Mouse (Mus musculus) thymus, postnatal 10 days (tissue): Measurements from ENCODE around the gene Elmsan1.
"Not testable (repeated sequence)": the region's sequence is repeated elsewhere in the genome, so short reads cannot be mapped to it uniquely, and the experiment has no call there.

ENCODE experiments used
- DNase-seq, 2 experiments: peaks; one replicate each; pipeline ENCODE4 v3.0.0; 2021; ENCODE audit warnings: low spot score in 2 of 2

The Elmsan1 gene

GRCm38 (mm10) chr12:84218289-84219120, at the start of gene Elmsan1:
Gene Elmsan1 (minus strand): TSS chr12:84218881.
- DNase-seq = peak; percentile 79 to 87

DNA sequence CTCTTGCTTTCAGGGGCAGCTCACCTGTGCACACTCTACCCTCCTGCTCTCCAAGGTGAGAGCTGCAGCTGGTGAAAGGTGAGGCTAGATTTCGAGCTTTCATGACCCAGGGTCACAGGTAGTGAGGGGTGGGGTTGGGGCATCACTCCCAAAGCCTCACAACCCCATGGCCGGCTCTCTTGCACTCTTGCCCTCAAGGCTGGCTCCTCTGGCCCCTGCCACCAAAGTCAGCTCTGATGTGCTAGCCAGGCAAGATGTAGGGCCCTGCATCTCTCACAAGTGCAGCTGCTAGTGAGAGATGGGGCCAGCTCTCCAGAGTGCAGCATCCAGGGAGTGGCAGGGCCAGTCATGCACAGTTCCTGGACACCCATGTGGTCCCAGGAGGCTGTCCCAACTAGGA, 48.6 kb upstream of the Elmsan1 start:
- DNase-seq = no peak

GRCm38 (mm10) chr12:84260363-84260762, 41.7 kb upstream of the Elmsan1 start:
- DNase-seq = no peak

DNA sequence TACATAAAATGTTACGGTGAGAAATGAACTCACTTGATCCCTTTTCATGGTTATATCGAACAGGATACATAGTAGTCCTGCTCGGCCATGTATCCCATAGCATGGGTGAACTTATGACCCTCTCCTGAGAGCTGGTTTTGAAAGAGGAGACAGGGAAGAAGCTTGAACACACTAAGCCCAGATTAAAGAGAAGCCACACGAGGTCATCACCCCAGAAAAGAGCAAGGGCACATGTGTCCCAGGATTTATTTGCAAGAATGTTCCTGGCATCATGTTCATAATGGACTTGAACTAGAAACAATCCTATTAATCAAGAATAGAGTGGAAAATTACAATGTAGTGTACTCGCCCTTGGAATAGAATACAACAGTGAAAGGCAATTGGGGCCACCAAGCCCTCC, 36.2 kb upstream of the Elmsan1 start:
- no peak for DNase-seq

GRCm38 (mm10) chr12:84252811-84253210, 34.1 kb upstream of the Elmsan1 start:
- no peak for DNase-seq

GRCm38 (mm10) chr12:84249217-84249616, 30.5 kb upstream of the Elmsan1 start:
- peak; percentile 56 to 75 for DNase-seq

DNA sequence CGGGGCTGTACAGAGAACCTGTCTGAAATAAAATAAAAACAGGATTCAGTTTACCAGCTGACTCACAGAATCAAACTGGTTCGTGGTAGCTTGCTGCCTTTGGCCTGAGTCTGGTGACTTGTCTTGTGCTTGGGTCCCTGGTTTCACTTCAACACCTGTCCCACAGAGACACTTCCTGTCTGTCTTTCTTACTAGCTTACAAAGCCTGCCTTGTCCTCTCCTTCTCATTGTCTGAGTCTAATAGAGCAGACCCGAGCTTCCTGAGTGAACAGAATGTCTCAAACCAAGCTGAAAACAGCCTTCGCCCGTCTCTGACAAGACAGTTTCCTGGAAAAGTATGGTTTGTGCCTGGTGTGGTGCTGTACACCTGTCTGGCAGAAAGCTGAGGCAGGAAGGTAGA, 27.0 kb upstream of the Elmsan1 start:
- DNase-seq = peak in 1 of 2 experiments; percentile 29

DNA sequence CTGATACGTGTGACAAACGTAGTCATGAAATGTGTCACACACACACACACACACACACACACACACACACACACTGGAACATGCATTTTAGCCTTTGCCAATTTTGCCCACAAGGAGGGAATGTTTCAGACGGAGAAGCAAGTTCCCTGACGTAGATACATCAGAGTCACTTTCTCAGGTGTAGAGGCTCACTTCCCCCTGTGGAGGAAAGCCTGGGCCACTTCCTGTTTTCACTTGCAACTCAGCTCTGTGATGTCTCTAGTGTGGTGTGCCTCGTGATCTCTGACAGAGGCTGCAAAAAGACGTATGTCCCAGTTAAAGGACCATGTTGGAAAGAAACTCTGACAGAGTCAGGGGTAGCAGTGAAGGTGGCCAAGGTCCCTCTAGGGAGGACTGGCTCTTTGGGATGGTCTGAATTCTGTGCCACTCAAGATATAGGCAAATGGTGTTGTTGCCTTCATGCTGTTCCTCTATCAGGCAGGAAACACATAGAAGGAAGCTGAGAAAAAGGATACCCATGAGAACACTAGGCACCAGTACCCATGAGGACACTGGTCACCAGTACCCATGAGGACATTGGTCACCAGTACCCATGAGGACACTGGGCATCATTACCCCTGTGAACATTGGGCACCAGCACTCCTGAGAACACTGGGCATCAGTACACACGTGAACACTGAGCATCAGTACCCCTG, 24.5 kb upstream of the Elmsan1 start:
- DNase-seq = peak; percentile 80 to 84

DNA sequence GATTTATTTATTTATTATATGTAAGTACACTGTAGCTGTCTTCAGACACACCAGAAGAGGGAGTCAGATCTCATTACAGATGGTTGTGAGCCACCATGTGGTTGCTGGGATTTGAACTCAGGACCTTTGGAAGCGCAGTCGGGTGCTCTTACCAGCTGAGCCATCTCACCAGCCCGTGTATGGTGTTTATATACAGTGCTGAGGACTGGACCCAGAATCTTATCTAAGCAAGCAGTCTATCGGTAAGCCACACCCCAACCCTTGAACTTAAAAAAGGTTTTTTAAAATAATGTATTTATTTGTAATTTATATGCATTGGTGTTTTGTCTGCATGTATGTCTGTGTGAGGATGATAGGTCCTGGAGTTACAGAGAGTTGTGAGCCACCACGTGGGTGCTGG, 18.4 kb upstream of the Elmsan1 start:
- not testable (repeated sequence) for DNase-seq

- DNase-seq = no peak
Measured at GRCm38 (mm10) chr12:84235981-84236752, 17.5 kb upstream of the Elmsan1 start.

DNA sequence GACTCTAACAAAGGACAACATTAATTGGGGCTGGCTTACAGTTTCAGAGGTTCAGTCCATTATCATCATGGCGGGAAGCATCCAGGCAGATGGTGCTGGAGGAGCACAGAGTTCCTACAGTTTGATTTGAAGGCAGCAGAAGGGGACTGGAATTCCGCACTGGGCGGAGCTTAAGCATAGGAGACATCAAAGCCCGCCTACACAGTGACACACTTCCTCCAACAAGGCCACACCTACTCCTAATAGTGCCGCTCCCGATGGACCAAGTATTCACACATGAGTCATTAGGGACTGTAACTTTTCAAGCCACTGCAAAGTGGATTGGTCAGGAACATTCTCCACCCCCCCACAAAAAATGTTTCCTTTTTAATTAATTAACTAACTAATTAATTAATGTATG, 16.9 kb upstream of the Elmsan1 start:
- no peak for DNase-seq

- DNase-seq = no peak
Measured at GRCm38 (mm10) chr12:84233488-84234100, 14.9 kb upstream of the Elmsan1 start.

- no peak for DNase-seq
Measured at GRCm38 (mm10) chr12:84226117-84226840, 7.6 kb upstream of the Elmsan1 start.

GRCm38 (mm10) chr12:84222405-84222961, 3.8 kb upstream of the Elmsan1 start:
- DNase-seq = peak in 1 of 2 experiments; percentile 36

GRCm38 (mm10) chr12:84220951-84221891, 2.5 kb upstream of the Elmsan1 start:
- DNase-seq = peak; percentile 32 to 44

DNA sequence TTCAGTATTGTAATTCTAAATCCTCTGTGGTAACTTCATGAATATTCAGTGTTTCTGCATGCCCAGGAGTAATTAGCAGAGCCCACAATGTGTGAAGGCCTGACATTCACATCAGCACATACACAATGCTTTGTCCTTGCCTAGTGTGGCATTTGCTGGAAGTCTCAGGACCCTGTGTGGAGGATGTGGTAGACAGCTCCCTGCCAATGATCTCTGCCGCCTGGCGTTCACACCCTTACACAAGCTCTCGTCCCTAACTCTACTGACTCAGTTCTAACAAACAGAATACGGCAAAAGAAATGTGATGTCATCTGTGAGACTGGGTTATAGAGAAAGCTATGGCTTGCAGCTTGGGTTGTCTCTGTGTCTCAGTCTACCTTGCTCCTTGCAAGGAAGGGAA, 1.8 kb upstream of the Elmsan1 start:
- DNase-seq = peak in 1 of 2 experiments; percentile 21

DNA sequence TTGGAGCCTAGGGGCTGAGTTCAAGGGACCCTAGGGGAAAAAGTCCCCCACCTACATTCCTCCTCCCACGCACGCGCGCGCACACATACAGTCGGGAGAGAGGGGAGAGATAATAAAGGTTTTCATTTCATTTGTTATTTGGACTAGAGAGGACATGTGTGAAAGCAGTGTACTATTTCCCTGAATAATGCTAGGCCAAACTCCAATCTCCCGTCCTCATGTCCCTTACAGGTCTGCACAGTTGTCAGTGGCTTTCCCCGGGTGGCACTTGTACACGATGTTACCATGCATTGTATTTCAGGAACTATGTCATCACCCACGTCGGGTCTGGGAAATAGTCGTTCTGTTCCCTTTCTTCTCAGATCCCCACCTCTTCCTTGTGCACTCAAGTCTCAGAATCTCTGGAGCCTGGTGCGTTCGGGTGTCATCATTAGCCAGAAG, 460 bp upstream of the Elmsan1 start:
- no peak for DNase-seq

- DNase-seq = peak; percentile 22 to 27
Measured at GRCm38 (mm10) chr12:84217508-84218131, 1.1 kb downstream of the Elmsan1 start.

DNA sequence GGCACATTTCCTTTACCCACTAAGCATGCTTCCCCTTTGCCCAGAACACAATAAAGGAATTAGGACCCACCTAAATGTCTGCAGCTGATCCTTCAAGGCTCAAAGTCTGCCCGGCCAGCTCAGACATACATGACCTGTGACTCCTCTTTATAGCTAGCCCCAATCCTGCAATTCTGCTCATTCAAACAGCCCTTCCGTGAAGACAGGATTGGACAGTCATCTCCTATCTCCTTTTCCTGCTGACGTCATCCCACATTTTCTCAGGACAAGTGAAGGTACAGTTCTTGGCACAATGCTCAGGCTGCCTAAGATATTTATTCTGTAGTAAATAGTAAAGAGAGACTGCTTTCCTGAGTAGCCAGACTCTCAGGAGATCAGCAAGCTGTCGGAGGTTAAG, 1.6 kb downstream of the Elmsan1 start:
- DNase-seq = no peak
